In genomic region chr7:113955431-113955830, GRCm38 (mm10) we compare ENCODE assay signal across 17 mouse cellular contexts.
A peak's percentile ranks its signal among the peaks of the same experiment; 100 is the strongest.
DNase-seq lines count a peak whose midpoint lies in the region; ATAC-seq and TF ChIP-seq lines count a peak whose summit lies in the region.
"Had no signal": no experiment of that assay in that cellular context is flagged by ENCODE, and none has a peak within 500 bp of the region (broad histone marks: within the 10 kb centered on the region; RNA-seq: fewer than 3 reads in every experiment).

No protein-coding gene starts in this region.

- H3K36me3 ChIP-seq in forebrain, postnatal 0 days (ENCODE audit: insufficient read depth): no peaks in the 10 kb centered on the region
- H3K36me3 ChIP-seq in forebrain, embryonic 13.5 days (ENCODE audit: poor library complexity, severe bottlenecking): no peaks in the 10 kb centered on the region
- no peaks in the 10 kb centered on the region for H3K36me3 ChIP-seq in midbrain, postnatal 0 days (ENCODE audit: insufficient read depth, low read length)
- no peaks in the 10 kb centered on the region for H3K36me3 ChIP-seq in midbrain, embryonic 13.5 days
- H3K36me3 ChIP-seq: embryonic facial prominence, embryonic 13.5 days; hindbrain, embryonic 12.5 days had no signal

- no peak for DNase-seq in forebrain, postnatal 0 days
- DNase-seq in midbrain, postnatal 0 days (ENCODE audit: low spot score): peak; percentile 22
- DNase-seq in brain, adult 2 months (ENCODE audit: low read depth, low spot score): peak; percentile 40
- no peak for DNase-seq in cerebellum, postnatal 36 days
- DNase-seq: adrenal gland, adult 8-10 months; adrenal gland, postnatal 36 days; cerebellum, adult 11-12 months; cerebellum, adult 9-10 months; cerebellum, postnatal 25 days; gastrocnemius, postnatal 10 days; kidney, adult 2 months had no signal

- H3K4me3 ChIP-seq in forebrain, postnatal 0 days (ENCODE audit: low read depth, low read length): no peak overlapping the region
- H3K4me3 ChIP-seq in forebrain, embryonic 13.5 days: no peak overlapping the region
- no peak overlapping the region for H3K4me3 ChIP-seq in midbrain, postnatal 0 days (ENCODE audit: low read depth, low read length)
- no peak overlapping the region for H3K4me3 ChIP-seq in midbrain, embryonic 13.5 days (replicated peaks)
- H3K4me3 ChIP-seq: embryonic facial prominence, embryonic 13.5 days; heart, embryonic 12.5 days; hindbrain, embryonic 12.5 days had no signal

- WGBS in forebrain, postnatal 0 days: 19% methylated on average over 2 of the region's 2 CpGs
- 33% methylated on average over 2 of the region's 2 CpGs for WGBS in forebrain, embryonic 13.5 days
- 62% methylated on average over 2 of the region's 2 CpGs for WGBS in midbrain, postnatal 0 days
- 66% methylated on average over 2 of the region's 2 CpGs for WGBS in midbrain, embryonic 13.5 days

- H3K9me3 ChIP-seq in forebrain, postnatal 0 days (ENCODE audit: low read length): no peaks in the 10 kb centered on the region
- H3K9me3 ChIP-seq in forebrain, embryonic 13.5 days (replicated peaks): no peaks in the 10 kb centered on the region
- H3K9me3 ChIP-seq in midbrain, postnatal 0 days (ENCODE audit: low read length): no peaks in the 10 kb centered on the region
- H3K9me3 ChIP-seq in midbrain, embryonic 13.5 days: no peaks in the 10 kb centered on the region
- H3K9me3 ChIP-seq: embryonic facial prominence, embryonic 13.5 days; heart, embryonic 12.5 days; hindbrain, embryonic 12.5 days had no signal

- no peaks in the 10 kb centered on the region for H3K27me3 ChIP-seq in forebrain, postnatal 0 days (ENCODE audit: insufficient read depth, low read length)
- no peaks in the 10 kb centered on the region for H3K27me3 ChIP-seq in forebrain, embryonic 13.5 days
- H3K27me3 ChIP-seq in midbrain, postnatal 0 days (ENCODE audit: insufficient read depth, low read length): no peaks in the 10 kb centered on the region
- H3K27me3 ChIP-seq in midbrain, embryonic 13.5 days: no peaks in the 10 kb centered on the region
- H3K27me3 ChIP-seq: embryonic facial prominence, embryonic 13.5 days; heart, embryonic 12.5 days; hindbrain, embryonic 12.5 days had no signal

- H3K4me2 ChIP-seq in forebrain, postnatal 0 days (ENCODE audit: low read depth): no peak overlapping the region
- no peak overlapping the region for H3K4me2 ChIP-seq in forebrain, embryonic 13.5 days
- no peak overlapping the region for H3K4me2 ChIP-seq in midbrain, postnatal 0 days (ENCODE audit: low read depth, low read length, poor library complexity, severe bottlenecking)
- H3K4me2 ChIP-seq in midbrain, embryonic 13.5 days (replicated peaks): no peak overlapping the region
- H3K4me2 ChIP-seq: embryonic facial prominence, embryonic 13.5 days; heart, embryonic 12.5 days; hindbrain, embryonic 12.5 days had no signal

- H3K9ac ChIP-seq in forebrain, postnatal 0 days: no peak overlapping the region
- no peak overlapping the region for H3K9ac ChIP-seq in forebrain, embryonic 13.5 days
- H3K9ac ChIP-seq in midbrain, postnatal 0 days (replicated peaks; ENCODE audit: low read length, poor library complexity, severe bottlenecking): no peak overlapping the region
- H3K9ac ChIP-seq in midbrain, embryonic 13.5 days (replicated peaks): no peak overlapping the region
- H3K9ac ChIP-seq: embryonic facial prominence, embryonic 13.5 days; heart, embryonic 12.5 days; hindbrain, embryonic 12.5 days had no signal

- ATAC-seq in forebrain, postnatal 0 days: peak; percentile 77; the same call in 1 of the 2 replicates
- no peak for ATAC-seq in forebrain, embryonic 13.5 days
- no peak for ATAC-seq in midbrain, postnatal 0 days (ENCODE audit: low FRiP score)
- no peak for ATAC-seq in midbrain, embryonic 13.5 days
- ATAC-seq: intestine, embryonic 16.5 days had no signal

- no peak overlapping the region for H3K27ac ChIP-seq in forebrain, postnatal 0 days (ENCODE audit: low read depth, low read length)
- no peak overlapping the region for H3K27ac ChIP-seq in forebrain, embryonic 13.5 days
- no peak overlapping the region for H3K27ac ChIP-seq in midbrain, postnatal 0 days (ENCODE audit: low read depth, low read length)
- no peak overlapping the region for H3K27ac ChIP-seq in midbrain, embryonic 13.5 days
- H3K27ac ChIP-seq: embryonic facial prominence, embryonic 13.5 days; hindbrain, embryonic 12.5 days had no signal

- TF ChIP-seq CTCF in forebrain, postnatal 0 days (IDR thresholded peaks at IDR 0.05; ENCODE audit: low read depth): no peak
- no peak for TF ChIP-seq CTCF in midbrain, postnatal 0 days (IDR thresholded peaks at IDR 0.05)

- no peaks in the 10 kb centered on the region for H3K4me1 ChIP-seq in forebrain, postnatal 0 days (ENCODE audit: insufficient read depth)
- peaks cover 13% of the 10 kb centered on the region; the same call in 1 of the 2 replicates for H3K4me1 ChIP-seq in forebrain, embryonic 13.5 days
- H3K4me1 ChIP-seq in midbrain, postnatal 0 days (ENCODE audit: insufficient read depth, low read length): no peaks in the 10 kb centered on the region
- H3K4me1 ChIP-seq in midbrain, embryonic 13.5 days (replicated peaks): no peaks in the 10 kb centered on the region
- H3K4me1 ChIP-seq: embryonic facial prominence, embryonic 13.5 days; hindbrain, embryonic 12.5 days had no signal

Comparison
In these comparisons a context has a peak if more than half of its experiments do, and no peak if none do; other contexts are left out.
1. DNase-seq: peak in midbrain, postnatal 0 days (single experiment) and brain, adult 2 months (single experiment); none in forebrain, postnatal 0 days (single experiment) and cerebellum, postnatal 36 days (0 of 2).